Mouse (Mus musculus): Measurements from ENCODE around the gene Fnbp1l. TPM values are rescaled to one million over a fixed set of nuclear protein-coding genes. Genes with fewer than 3 reads are reported as not detected.

The Fnbp1l gene
- 10 to 100 TPM; 24.9 to 26.4 TPM for total RNA-seq (2021)
- long read RNA-seq, partial matches to known transcripts = 0 of 6 reads
- long read RNA-seq, other reads (novel, unspliced or antisense) = 6 of 6 reads

GRCm38 (mm10) chr3:122618991-122619930 lies at the start of gene Fnbp1l:
TSS of gene Fnbp1l (minus strand) at chr3:122619715.
- peak; percentile 26 to 49 for DNase-seq (ENCODE audit: low spot score in 2 of 2)

- DNase-seq (ENCODE audit: low spot score in 2 of 2) = no peak
Observed at GRCm38 (mm10) chr3:122660795-122661194, 41.3 kb upstream of the Fnbp1l start.

- DNase-seq (ENCODE audit: low spot score in 2 of 2) = no peak
Observed at GRCm38 (mm10) chr3:122659261-122659917, 39.9 kb upstream of the Fnbp1l start.

GRCm38 (mm10) chr3:122647195-122647837 lies 27.8 kb upstream of the Fnbp1l start:
- DNase-seq (ENCODE audit: low spot score in 2 of 2) = no peak

GRCm38 (mm10) chr3:122640286-122640685 lies 20.8 kb upstream of the Fnbp1l start:
- no peak for DNase-seq (ENCODE audit: low spot score in 2 of 2)

GRCm38 (mm10) chr3:122639197-122639475 lies 19.6 kb upstream of the Fnbp1l start:
- DNase-seq (ENCODE audit: low spot score in 2 of 2) = no peak

GRCm38 (mm10) chr3:122638329-122639196 lies 19.0 kb upstream of the Fnbp1l start:
- DNase-seq (ENCODE audit: low spot score in 2 of 2) = peak; percentile 75 to 98

- DNase-seq (ENCODE audit: low spot score in 2 of 2) = no peak
Observed at GRCm38 (mm10) chr3:122637280-122637679, 17.8 kb upstream of the Fnbp1l start.

- no peak for DNase-seq (ENCODE audit: low spot score in 2 of 2)
Observed at GRCm38 (mm10) chr3:122635246-122635645, 15.7 kb upstream of the Fnbp1l start.

- DNase-seq (ENCODE audit: low spot score in 2 of 2) = no peak
Observed at GRCm38 (mm10) chr3:122629580-122629979, 10.1 kb upstream of the Fnbp1l start.

GRCm38 (mm10) chr3:122628956-122629355 lies 9.4 kb upstream of the Fnbp1l start:
- DNase-seq (ENCODE audit: low spot score in 2 of 2) = no peak

GRCm38 (mm10) chr3:122628546-122628945 lies 9.0 kb upstream of the Fnbp1l start:
- no peak for DNase-seq (ENCODE audit: low spot score in 2 of 2)

- DNase-seq (ENCODE audit: low spot score in 2 of 2) = no peak
Observed at GRCm38 (mm10) chr3:122627846-122628245, 8.3 kb upstream of the Fnbp1l start.

- no peak for DNase-seq (ENCODE audit: low spot score in 2 of 2)
Observed at GRCm38 (mm10) chr3:122624591-122624990, 5.1 kb upstream of the Fnbp1l start.

GRCm38 (mm10) chr3:122620285-122620931 lies 893 bp upstream of the Fnbp1l start:
- DNase-seq (ENCODE audit: low spot score in 2 of 2) = peak; percentile 52 to 75

- no peak for DNase-seq (ENCODE audit: low spot score in 2 of 2)
Observed at GRCm38 (mm10) chr3:122619931-122620284, 393 bp upstream of the Fnbp1l start.

GRCm38 (mm10) chr3:122618402-122618801 lies 1.1 kb downstream of the Fnbp1l start:
- DNase-seq (ENCODE audit: low spot score in 2 of 2) = no peak

- no peak for DNase-seq (ENCODE audit: low spot score in 2 of 2)
Observed at GRCm38 (mm10) chr3:122617613-122618340, 1.7 kb downstream of the Fnbp1l start.

GRCm38 (mm10) chr3:122612537-122612936 lies 7.0 kb downstream of the Fnbp1l start:
- DNase-seq (ENCODE audit: low spot score in 2 of 2) = no peak

GRCm38 (mm10) chr3:122611761-122612160 lies 7.8 kb downstream of the Fnbp1l start:
- no peak for DNase-seq (ENCODE audit: low spot score in 2 of 2)

Measured in layer of hippocampus, adult 18-20 months (tissue).